Mouse (Mus musculus): ENCODE results near the gene Rab35. TPM values are rescaled to one million over a fixed set of nuclear protein-coding genes. Genes with fewer than 3 reads are reported as not detected.
A peak's percentile ranks its signal among the peaks of the same experiment; 100 is the strongest.

Rab35 gene
- polyA plus RNA-seq (2015; fragmentation: Nextera tagmentation; extraction: Ambion mirVana), result 12.0 and 13.1 TPM in 2 replicates

DNA sequence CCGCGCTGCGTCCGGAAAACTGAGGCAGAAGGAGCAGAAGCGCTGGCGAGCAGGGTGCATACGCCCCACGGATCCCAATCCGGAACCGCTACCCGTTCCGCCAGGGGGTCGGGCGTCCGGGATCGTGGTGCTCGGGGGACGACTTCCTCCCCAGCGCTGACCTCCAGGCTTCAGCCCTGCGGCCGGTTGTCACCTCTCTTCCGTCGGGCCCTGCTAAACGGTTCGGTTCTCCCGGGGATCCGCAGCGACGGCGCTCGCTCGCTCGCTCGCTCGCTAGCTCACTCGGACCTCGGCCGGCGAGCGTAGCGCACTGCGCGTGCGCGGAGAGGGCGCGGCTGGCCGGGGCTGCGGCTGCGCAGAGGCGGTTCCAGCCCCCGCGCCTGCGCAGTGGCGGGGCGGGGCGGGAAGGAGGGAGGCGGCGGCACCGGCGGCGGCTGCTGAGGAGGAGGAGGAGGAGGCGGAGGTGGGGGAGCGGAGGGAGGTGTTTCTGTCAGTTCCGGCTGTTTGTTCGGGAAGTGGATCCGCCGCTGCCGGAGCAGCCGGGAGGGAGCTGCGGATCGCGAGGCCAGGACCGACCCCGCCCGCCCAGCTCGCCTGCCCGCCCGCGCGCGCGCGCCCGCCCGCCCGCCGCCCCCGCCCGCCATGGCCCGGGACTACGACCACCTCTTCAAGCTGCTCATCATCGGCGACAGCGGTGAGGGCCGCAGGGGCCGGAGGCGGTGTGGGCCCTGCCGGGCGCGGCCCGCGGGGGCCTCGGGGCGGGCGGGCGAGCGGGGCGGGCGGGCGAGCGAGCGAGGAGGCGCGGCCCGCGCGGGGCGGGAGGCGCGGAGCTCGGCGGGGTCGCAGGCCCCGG is at the start of gene Rab35:
Gene Rab35 (plus strand): TSS at position 404 of the 853 bp plus-strand sequence.
- peak within 1 kb of the TSS; percentile 92 for H3K4me3 ChIP-seq (replicated peaks)
- whole genome bisulfite sequencing (ENCODE audit: insufficient replicate concordance), result under 1% methylated on average over 91 of the region's 125 CpGs
- H3K4me1 ChIP-seq (replicated peaks), result peaks cover 82% of the 10 kb centered on the region
- no peaks in the 10 kb centered on the region for H3K27me3 ChIP-seq
- peak within 1 kb of the TSS; percentile 92 for H3K9ac ChIP-seq
- H3K36me3 ChIP-seq (replicated peaks), result peaks cover 17% of the 10 kb centered on the region
- H3K27ac ChIP-seq (replicated peaks), result peak within 1 kb of the TSS; percentile 99
- H3K4me2 ChIP-seq, result peak within 1 kb of the TSS; percentile 80
- ATAC-seq (ENCODE audit: insufficient read depth), result peak; percentile 83
- H3K9me3 ChIP-seq (replicated peaks), result no peaks in the 10 kb centered on the region

DNA sequence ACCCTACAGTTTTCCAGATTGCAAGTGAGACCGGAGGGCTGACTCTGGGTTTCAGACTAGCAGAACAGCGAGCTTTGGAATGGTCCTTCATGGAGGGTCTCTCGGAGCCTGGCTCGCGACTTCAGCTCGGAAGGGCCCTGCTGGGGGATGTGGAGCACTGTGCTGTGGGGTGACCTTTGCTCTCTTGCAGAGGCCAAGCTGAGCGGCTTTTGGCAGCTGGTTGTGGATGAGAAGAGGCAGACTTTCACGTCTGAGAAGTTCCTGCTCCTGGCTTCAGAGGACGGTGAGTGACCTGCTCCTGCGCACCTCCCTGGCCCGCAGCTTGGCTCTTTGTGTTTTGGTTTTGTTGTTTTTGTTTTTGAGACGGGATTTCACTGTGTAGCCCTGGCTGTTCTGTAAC is 46.1 kb upstream of the Rab35 start:
- no peaks in the 10 kb centered on the region for H3K27me3 ChIP-seq
- H3K27ac ChIP-seq (replicated peaks), result no peak overlapping the region
- H3K9ac ChIP-seq, result no peak overlapping the region
- H3K36me3 ChIP-seq (replicated peaks), result peaks cover 96% of the 10 kb centered on the region
- H3K4me2 ChIP-seq, result no peak overlapping the region
- H3K4me1 ChIP-seq (replicated peaks), result no peaks in the 10 kb centered on the region
- WGBS (ENCODE audit: insufficient replicate concordance), result 80% methylated on average over 12 of the region's 12 CpGs
- H3K4me3 ChIP-seq (replicated peaks), result no peak overlapping the region
- H3K9me3 ChIP-seq (replicated peaks), result no peaks in the 10 kb centered on the region
- no peak for ATAC-seq (ENCODE audit: insufficient read depth)

- 91% methylated on average over 15 of the region's 15 CpGs for WGBS (ENCODE audit: insufficient replicate concordance)
Measured at GRCm38 (mm10) chr5:115586166-115586565, 45.5 kb upstream of the Rab35 start.

GRCm38 (mm10) chr5:115586780-115587179 is 44.9 kb upstream of the Rab35 start:
- Histone ChIP-seq H3K4me1 (replicated peaks) (no peaks in the 10 kb centered on the region), H3K27me3 (no peaks in the 10 kb centered on the region), H3K9ac (no peak overlapping the region), H3K27ac (replicated peaks) (no peak overlapping the region), H3K9me3 (replicated peaks) (no peaks in the 10 kb centered on the region), H3K4me2 (no peak overlapping the region), H3K36me3 (replicated peaks) (peaks cover 95% of the 10 kb centered on the region), H3K4me3 (replicated peaks) (no peak overlapping the region)
- no peak for ATAC-seq (ENCODE audit: insufficient read depth)
- 86% methylated on average over 2 of the region's 2 CpGs for WGBS (ENCODE audit: insufficient replicate concordance)

More at GRCm38 (mm10) chr5:115586166-115586565, 45.5 kb upstream of the Rab35 start:
- Histone ChIP-seq H3K9ac (no peak overlapping the region), H3K36me3 (replicated peaks) (peaks cover 96% of the 10 kb centered on the region), H3K4me2 (no peak overlapping the region), H3K27me3 (no peaks in the 10 kb centered on the region), H3K27ac (replicated peaks) (no peak overlapping the region), H3K4me1 (replicated peaks) (no peaks in the 10 kb centered on the region), H3K9me3 (replicated peaks) (no peaks in the 10 kb centered on the region), H3K4me3 (replicated peaks) (no peak overlapping the region)
- no peak for ATAC-seq (ENCODE audit: insufficient read depth)

- Histone ChIP-seq H3K27ac (replicated peaks) (no peak overlapping the region), H3K36me3 (replicated peaks) (peaks cover 95% of the 10 kb centered on the region), H3K4me2 (no peak overlapping the region), H3K4me3 (replicated peaks) (no peak overlapping the region), H3K9me3 (replicated peaks) (no peaks in the 10 kb centered on the region), H3K9ac (no peak overlapping the region), H3K4me1 (replicated peaks) (no peaks in the 10 kb centered on the region), H3K27me3 (no peaks in the 10 kb centered on the region)
- 0 out of 2 replicates have a peak, but pooled peaks have one; percentile 25 for ATAC-seq (ENCODE audit: insufficient read depth)
- WGBS (ENCODE audit: insufficient replicate concordance), result 48% methylated on average over 11 of the region's 11 CpGs
Measured at GRCm38 (mm10) chr5:115591028-115591427, 40.7 kb upstream of the Rab35 start.

- Histone ChIP-seq H3K27me3 (no peaks in the 10 kb centered on the region), H3K36me3 (replicated peaks) (peaks cover 95% of the 10 kb centered on the region), H3K4me1 (replicated peaks) (no peaks in the 10 kb centered on the region), H3K9ac (no peak overlapping the region), H3K27ac (replicated peaks) (no peak overlapping the region), H3K4me2 (no peak overlapping the region), H3K4me3 (replicated peaks) (no peak overlapping the region), H3K9me3 (replicated peaks) (no peaks in the 10 kb centered on the region)
- no peak for ATAC-seq (ENCODE audit: insufficient read depth)
- WGBS (ENCODE audit: insufficient replicate concordance), result 82% methylated on average over 2 of the region's 2 CpGs
Measured at GRCm38 (mm10) chr5:115591506-115591905, 40.2 kb upstream of the Rab35 start.

- Histone ChIP-seq H3K9me3 (replicated peaks) (no peaks in the 10 kb centered on the region), H3K4me3 (replicated peaks) (no peak overlapping the region), H3K27ac (replicated peaks) (no peak overlapping the region), H3K4me2 (no peak overlapping the region), H3K27me3 (no peaks in the 10 kb centered on the region), H3K4me1 (replicated peaks) (no peaks in the 10 kb centered on the region), H3K9ac (no peak overlapping the region), H3K36me3 (replicated peaks) (peaks cover 89% of the 10 kb centered on the region)
- ATAC-seq (ENCODE audit: insufficient read depth), result no peak
- WGBS (ENCODE audit: insufficient replicate concordance), result 82% methylated on average over 6 of the region's 6 CpGs
Measured at GRCm38 (mm10) chr5:115603561-115603960, 28.1 kb upstream of the Rab35 start.

- Histone ChIP-seq H3K4me3 (replicated peaks) (no peak overlapping the region), H3K27me3 (no peaks in the 10 kb centered on the region), H3K27ac (replicated peaks) (peak overlapping the region; percentile 33; the same call in 1 of the 2 replicates), H3K4me2 (peak overlapping the region; percentile 10), H3K4me1 (replicated peaks) (peaks cover 14% of the 10 kb centered on the region), H3K36me3 (replicated peaks) (peaks cover 95% of the 10 kb centered on the region), H3K9me3 (replicated peaks) (no peaks in the 10 kb centered on the region), H3K9ac (no peak overlapping the region)
- 47% methylated on average over 11 of the region's 11 CpGs for WGBS (ENCODE audit: insufficient replicate concordance)
- peak; percentile 82 for ATAC-seq (ENCODE audit: insufficient read depth)
Measured at GRCm38 (mm10) chr5:115611566-115611965, 20.1 kb upstream of the Rab35 start.

DNA sequence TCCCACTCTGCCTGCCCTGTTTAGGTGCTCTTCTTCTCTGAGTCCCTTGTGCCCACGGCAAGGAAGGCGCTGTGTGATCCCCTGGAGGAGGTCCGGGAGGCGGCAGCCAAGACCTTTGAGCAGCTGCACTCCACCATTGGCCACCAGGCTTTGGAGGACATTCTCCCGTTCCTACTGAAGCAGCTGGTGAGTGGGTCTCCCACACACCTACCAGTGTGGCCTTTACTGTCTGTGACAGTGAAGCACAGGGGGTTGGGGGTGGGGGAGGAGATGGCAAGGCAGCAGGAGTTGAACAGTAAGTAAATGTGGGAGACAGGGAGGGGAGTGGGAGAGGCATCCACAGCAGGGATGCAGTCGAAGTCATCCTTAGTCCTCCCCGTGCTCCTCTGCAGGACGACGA is 18.4 kb upstream of the Rab35 start:
- no peak for ATAC-seq (ENCODE audit: insufficient read depth)
- Histone ChIP-seq H3K36me3 (replicated peaks) (peaks cover 96% of the 10 kb centered on the region), H3K4me2 (no peak overlapping the region), H3K9me3 (replicated peaks) (no peaks in the 10 kb centered on the region), H3K27me3 (no peaks in the 10 kb centered on the region), H3K27ac (replicated peaks) (no peak overlapping the region), H3K4me1 (replicated peaks) (peaks cover 14% of the 10 kb centered on the region), H3K4me3 (replicated peaks) (no peak overlapping the region), H3K9ac (no peak overlapping the region)
- WGBS (ENCODE audit: insufficient replicate concordance), result 85% methylated on average over 9 of the region's 9 CpGs

GRCm38 (mm10) chr5:115614948-115615347 is 16.8 kb upstream of the Rab35 start:
- Histone ChIP-seq H3K4me2 (no peak overlapping the region), H3K27me3 (no peaks in the 10 kb centered on the region), H3K27ac (replicated peaks) (no peak overlapping the region), H3K9ac (no peak overlapping the region), H3K4me1 (replicated peaks) (peaks cover 14% of the 10 kb centered on the region), H3K36me3 (replicated peaks) (peaks cover 97% of the 10 kb centered on the region), H3K4me3 (replicated peaks) (no peak overlapping the region), H3K9me3 (replicated peaks) (no peaks in the 10 kb centered on the region)
- no peak for ATAC-seq (ENCODE audit: insufficient read depth)
- WGBS (ENCODE audit: insufficient replicate concordance), result 72% methylated on average over 7 of the region's 7 CpGs

DNA sequence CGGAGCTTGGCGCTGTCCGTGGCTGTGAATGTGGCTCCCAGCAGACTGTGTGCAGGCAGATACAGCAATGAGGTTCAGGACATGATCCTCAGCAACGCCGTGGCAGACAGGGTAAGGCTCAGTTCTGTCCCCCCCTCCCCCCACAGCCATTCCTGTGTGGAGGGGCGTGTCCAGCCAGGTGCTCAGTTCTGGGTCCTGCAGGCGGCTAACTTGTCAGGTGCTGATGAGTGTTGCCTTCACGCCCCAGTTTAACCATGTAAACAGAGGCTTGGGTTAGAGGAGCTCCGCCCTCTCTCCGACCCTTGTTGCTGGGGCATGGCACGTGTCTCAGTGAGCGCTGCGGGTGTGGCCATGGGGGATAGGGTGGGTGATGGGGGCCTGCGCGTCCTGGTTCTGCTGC is 12.0 kb upstream of the Rab35 start:
- Histone ChIP-seq H3K36me3 (replicated peaks) (peaks cover 75% of the 10 kb centered on the region), H3K9ac (no peak overlapping the region), H3K27me3 (no peaks in the 10 kb centered on the region), H3K4me3 (replicated peaks) (no peak overlapping the region), H3K4me1 (replicated peaks) (peaks cover 20% of the 10 kb centered on the region), H3K9me3 (replicated peaks) (no peaks in the 10 kb centered on the region), H3K4me2 (no peak overlapping the region), H3K27ac (replicated peaks) (no peak overlapping the region)
- WGBS (ENCODE audit: insufficient replicate concordance), result 80% methylated on average over 15 of the region's 15 CpGs
- no peak for ATAC-seq (ENCODE audit: insufficient read depth)
